8 mouse cellular contexts compared by ENCODE assay signal in genomic region chr1:120602876-120603655, GRCm38 (mm10). TPM values are rescaled to one million over a fixed set of nuclear protein-coding genes. Genes with fewer than 3 reads are reported as not detected.
DNase-seq lines count a peak whose midpoint lies in the region; ATAC-seq lines count a peak whose summit lies in the region.

No protein-coding gene starts in this region.

- peak overlapping the region; percentile 31; the same call in 1 of the 2 replicates for H3K9ac ChIP-seq in kidney, embryonic 14.5 days (ENCODE audit: low read depth, low read length)
- H3K9ac ChIP-seq in forebrain, embryonic 13.5 days: peak overlapping the region; percentile 61
- H3K9ac ChIP-seq in limb, embryonic 11.5 days (ENCODE audit: low read length): peak overlapping the region; percentile 38; the same call in 1 of the 2 replicates
- peak overlapping the region; percentile 37 for H3K9ac ChIP-seq in neural tube, embryonic 15.5 days (replicated peaks)

- peaks cover 93% of the 10 kb centered on the region for H3K27me3 ChIP-seq in kidney, embryonic 14.5 days (ENCODE audit: control insufficient read depth, insufficient read depth, low read length)
- peaks cover 92% of the 10 kb centered on the region for H3K27me3 ChIP-seq in forebrain, embryonic 13.5 days
- peaks cover 81% of the 10 kb centered on the region for H3K27me3 ChIP-seq in limb, embryonic 11.5 days (ENCODE audit: control insufficient read depth, insufficient read depth, low read length)
- peaks cover 77% of the 10 kb centered on the region for H3K27me3 ChIP-seq in neural tube, embryonic 15.5 days (replicated peaks)

- H3K4me3 ChIP-seq in kidney, embryonic 14.5 days (ENCODE audit: low read length): peak overlapping the region; percentile 36
- peak overlapping the region; percentile 39 for H3K4me3 ChIP-seq in forebrain, embryonic 13.5 days
- peak overlapping the region; percentile 37 for H3K4me3 ChIP-seq in limb, embryonic 11.5 days (ENCODE audit: low read depth, low read length)
- peak overlapping the region; percentile 41 for H3K4me3 ChIP-seq in neural tube, embryonic 15.5 days (replicated peaks)

- H3K4me1 ChIP-seq in kidney, embryonic 14.5 days (ENCODE audit: control insufficient read depth, insufficient read depth, low read length): peaks cover 5% of the 10 kb centered on the region
- peaks cover 24% of the 10 kb centered on the region for H3K4me1 ChIP-seq in forebrain, embryonic 13.5 days
- 0 out of 2 replicates have a peak, but pooled peaks cover 2% of the 10 kb centered on the region for H3K4me1 ChIP-seq in limb, embryonic 11.5 days (ENCODE audit: control insufficient read depth, insufficient read depth, low read length)
- H3K4me1 ChIP-seq in neural tube, embryonic 15.5 days: peaks cover 23% of the 10 kb centered on the region

- no peaks in the 10 kb centered on the region for H3K36me3 ChIP-seq in kidney, embryonic 14.5 days (ENCODE audit: control insufficient read depth, insufficient read depth, low read length)
- H3K36me3 ChIP-seq in forebrain, embryonic 13.5 days (ENCODE audit: poor library complexity, severe bottlenecking): no peaks in the 10 kb centered on the region
- H3K36me3 ChIP-seq in limb, embryonic 11.5 days (ENCODE audit: control insufficient read depth, insufficient read depth, low read length): no peaks in the 10 kb centered on the region
- H3K36me3 ChIP-seq in neural tube, embryonic 15.5 days: no peaks in the 10 kb centered on the region

- H3K27ac ChIP-seq in kidney, embryonic 14.5 days (ENCODE audit: low read depth, low read length): no peak overlapping the region
- no peak overlapping the region for H3K27ac ChIP-seq in forebrain, embryonic 13.5 days
- H3K27ac ChIP-seq in limb, embryonic 11.5 days (replicated peaks; ENCODE audit: low read depth, low read length): no peak overlapping the region
- peak overlapping the region; percentile 6 for H3K27ac ChIP-seq in neural tube, embryonic 15.5 days (replicated peaks)

- peak overlapping the region; percentile 63 for H3K4me2 ChIP-seq in kidney, embryonic 14.5 days (replicated peaks; ENCODE audit: low read depth, low read length)
- peak overlapping the region; percentile 72 for H3K4me2 ChIP-seq in forebrain, embryonic 13.5 days
- H3K4me2 ChIP-seq in limb, embryonic 11.5 days (ENCODE audit: low read depth, severe bottlenecking): peak overlapping the region; percentile 70
- peak overlapping the region; percentile 65 for H3K4me2 ChIP-seq in neural tube, embryonic 15.5 days

- ATAC-seq in kidney, embryonic 14.5 days (ENCODE audit: low FRiP score, low TSS enrichment): peak; percentile 48
- peak; percentile 34; the same call in 1 of the 2 replicates for ATAC-seq in forebrain, embryonic 13.5 days
- no peak for ATAC-seq in limb, embryonic 11.5 days (ENCODE audit: insufficient number of reproducible peaks, low FRiP score, low TSS enrichment, low read depth)
- ATAC-seq in neural tube, embryonic 15.5 days (ENCODE audit: low FRiP score): no peak
- no peak for ATAC-seq in CD4-positive, CD25-positive, alpha-beta regulatory T cell, adult 4 months

- no peak for DNase-seq in kidney, adult 11 months
- DNase-seq in adrenal gland, postnatal 10 days: peak; percentile 46
- peak; percentile 75 for DNase-seq in limb, embryonic 11.5 days (ENCODE audit: low spot score)
- DNase-seq in lung, postnatal 36 days: no peak

- H3K9me3 ChIP-seq in kidney, embryonic 14.5 days (ENCODE audit: control insufficient read depth, low read length): no peaks in the 10 kb centered on the region
- H3K9me3 ChIP-seq in forebrain, embryonic 13.5 days (replicated peaks): no peaks in the 10 kb centered on the region
- H3K9me3 ChIP-seq in limb, embryonic 11.5 days (ENCODE audit: control insufficient read depth, low read length): no peaks in the 10 kb centered on the region
- H3K9me3 ChIP-seq in neural tube, embryonic 15.5 days (replicated peaks): no peaks in the 10 kb centered on the region

- under 1% methylated on average over 80 of the region's 83 CpGs for WGBS in kidney, embryonic 14.5 days
- under 1% methylated on average over 54 of the region's 83 CpGs for WGBS in forebrain, embryonic 13.5 days
- WGBS in limb, embryonic 11.5 days: under 1% methylated on average over 63 of the region's 83 CpGs
- under 1% methylated on average over 58 of the region's 83 CpGs for WGBS in neural tube, embryonic 15.5 days

RNA-seq across cellular contexts. Expression of gene En1, which starts 0.8 kb away (rescaled TPM):
- polyA plus RNA-seq in kidney, embryonic 14.5 days (2014; fragmentation: Nextera tagmentation; extraction: Ambion mirVana): not detected in 2 replicates
- total RNA-seq in adrenal gland, postnatal 10 days (2021): under 1 TPM; 0.18 to 0.64 TPM
- 0.13 TPM in 1 of 2 replicates, not detected in the other for polyA plus RNA-seq in forebrain, embryonic 13.5 days (2015; fragmentation: Nextera tagmentation; extraction: Ambion mirVana)
- polyA plus RNA-seq in limb, embryonic 11.5 days (2014; fragmentation: Nextera tagmentation; extraction: Ambion mirVana): 1.6 and 2.3 TPM in 2 replicates
- 1.0 and 1.2 TPM in 2 replicates for polyA plus RNA-seq in neural tube, embryonic 15.5 days (2015; fragmentation: Nextera tagmentation; extraction: Ambion mirVana)
- polyA plus RNA-seq in CD4-positive, CD25-positive, alpha-beta regulatory T cell, adult 4 months (2017; shearing (Covaris generic)): not detected

Comparison
In these comparisons a context has a peak if more than half of its experiments do, and no peak if none do; other contexts are left out.
1. ATAC-seq: peak in kidney, embryonic 14.5 days (single experiment) and forebrain, embryonic 13.5 days (single experiment); none in limb, embryonic 11.5 days (single experiment), neural tube, embryonic 15.5 days (single experiment) and CD4-positive, CD25-positive, alpha-beta regulatory T cell, adult 4 months (single experiment).
2. DNase-seq: peak in adrenal gland, postnatal 10 days (single experiment) and limb, embryonic 11.5 days (single experiment); none in kidney, adult 11 months (single experiment) and lung, postnatal 36 days (single experiment).
3. Peak in every context shown above with its lines, with median percentiles within 50 percentile points of each other: H3K4me2 ChIP-seq, H3K4me3 ChIP-seq and H3K9ac ChIP-seq.